Mouse (Mus musculus): Measurements from ENCODE around the gene Gorasp2.

DNA sequence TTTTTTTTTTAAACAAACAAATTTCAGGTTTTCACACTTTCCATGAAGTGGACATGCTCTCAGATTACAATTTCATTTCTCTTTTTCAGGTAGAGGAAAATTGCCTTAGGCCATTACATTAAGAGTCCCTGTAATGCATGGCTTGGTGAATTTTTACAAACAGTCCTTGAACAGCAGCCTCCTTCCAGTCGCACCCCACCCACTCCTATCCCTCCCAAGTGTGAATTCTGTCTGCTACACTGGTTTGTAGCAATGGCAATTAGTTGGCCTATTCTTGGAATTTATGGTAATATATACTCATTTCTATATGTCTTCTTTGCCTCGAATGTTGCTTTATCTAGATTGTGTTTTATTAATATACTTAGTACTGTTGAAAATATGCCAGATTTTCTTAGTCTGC, 11.1 kb downstream of the Gorasp2 start:
- TF ChIP-seq CTCF (IDR thresholded peaks at IDR 0.05) (no peak), EP300 (IDR thresholded peaks at IDR 0.05; ENCODE audit: insufficient read depth, low read depth, low read length) (no peak), POLR2A (IDR thresholded peaks at IDR 0.05; ENCODE audit: insufficient read depth, low read depth, low read length) (no peak)
